Mouse (Mus musculus): Measurements from ENCODE around the gene B230118H07Rik. TPM values are rescaled to one million over a fixed set of nuclear protein-coding genes. Genes with fewer than 3 reads are reported as not detected.

The B230118H07Rik gene
- polyA plus RNA-seq, 1 experiment from 2014 or later = 67.0 TPM

DNA sequence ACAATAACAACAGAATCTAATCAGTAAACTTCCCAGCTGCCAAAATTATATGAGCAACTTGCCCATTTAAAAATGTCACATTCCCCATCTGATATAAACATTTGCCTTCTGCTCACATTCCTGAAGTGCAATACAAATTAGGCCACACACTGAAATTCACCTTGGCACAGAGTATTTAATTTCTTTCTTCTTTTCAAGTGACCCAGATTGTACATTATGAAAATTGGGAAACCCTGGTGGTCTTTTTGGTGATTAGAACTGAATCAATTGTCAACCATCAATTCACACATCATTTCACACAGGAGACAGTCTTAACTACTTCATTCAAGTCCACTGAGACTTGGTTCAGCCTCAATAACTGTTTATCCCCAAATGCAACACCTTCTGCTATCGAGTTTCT lies 68.9 kb downstream of the B230118H07Rik start:
- no peak overlapping the region for H3K4me3 ChIP-seq (ENCODE audit: control insufficient read depth in 1 of 2, insufficient read depth in 1 of 2, low read depth in 1 of 2, low read length in 2 of 2)
- no peak overlapping the region for H3K4me2 ChIP-seq (ENCODE audit: low read length)
- WGBS = 79% methylated on average over 1 of the region's 1 CpGs
- no peaks in the 10 kb centered on the region for H3K27me3 ChIP-seq (ENCODE audit: control insufficient read depth, insufficient read depth, low read length)
- no peaks in the 10 kb centered on the region; the same call in 1 of the 2 replicates for H3K36me3 ChIP-seq (ENCODE audit: control insufficient read depth, insufficient read depth, low read length)
- no peak overlapping the region for H3K27ac ChIP-seq (replicated peaks in 1 of 2; ENCODE audit: control insufficient read depth in 1 of 2, insufficient read depth in 1 of 2, low read depth in 2 of 2, low read length in 2 of 2)
- H3K9ac ChIP-seq (ENCODE audit: low read length) = no peak overlapping the region
- no peaks in the 10 kb centered on the region for H3K9me3 ChIP-seq (ENCODE audit: control insufficient read depth, low read length)
- 0 out of 4 replicates have a peak, but pooled peaks cover 0 to 4% of the 10 kb centered on the region in 2 experiments for H3K4me1 ChIP-seq (ENCODE audit: control insufficient read depth in 2 of 2, insufficient read depth in 2 of 2, low read length in 2 of 2)
- ATAC-seq (ENCODE audit: insufficient number of reproducible peaks, insufficient read depth, low FRiP score, low read depth) = no peak

DNA sequence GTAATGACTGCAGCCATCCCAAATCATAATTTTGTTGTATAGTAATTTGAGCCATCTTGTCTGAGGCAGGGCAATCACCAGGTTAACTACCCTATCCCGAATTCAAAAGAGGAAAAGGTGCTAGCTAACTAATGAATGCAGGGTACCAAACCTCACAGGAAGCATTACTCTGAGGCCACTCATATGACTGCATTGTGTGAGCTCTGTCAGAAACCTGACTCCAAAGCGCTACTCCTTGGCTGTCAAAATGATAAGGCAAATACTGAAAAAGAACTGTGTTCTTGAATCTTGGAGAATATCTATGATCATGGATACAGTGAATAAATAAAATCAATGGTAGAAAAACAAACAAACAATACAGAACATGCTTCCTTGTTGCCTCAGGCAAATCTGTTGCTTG lies 69.3 kb downstream of the B230118H07Rik start:
- Histone ChIP-seq H3K9ac (ENCODE audit: low read length) (no peak overlapping the region), H3K4me3 (ENCODE audit: control insufficient read depth in 1 of 2, insufficient read depth in 1 of 2, low read depth in 1 of 2, low read length in 2 of 2) (no peak overlapping the region), H3K9me3 (ENCODE audit: control insufficient read depth, low read length) (no peaks in the 10 kb centered on the region), H3K4me2 (ENCODE audit: low read length) (no peak overlapping the region), H3K4me1 (ENCODE audit: control insufficient read depth in 2 of 2, insufficient read depth in 2 of 2, low read length in 2 of 2) (0 out of 4 replicates have a peak, but pooled peaks cover 0 to 4% of the 10 kb centered on the region in 2 experiments), H3K36me3 (ENCODE audit: control insufficient read depth, insufficient read depth, low read length) (no peaks in the 10 kb centered on the region; the same call in 1 of the 2 replicates), H3K27me3 (ENCODE audit: control insufficient read depth, insufficient read depth, low read length) (no peaks in the 10 kb centered on the region), H3K27ac (replicated peaks in 1 of 2; ENCODE audit: control insufficient read depth in 1 of 2, insufficient read depth in 1 of 2, low read depth in 2 of 2, low read length in 2 of 2) (no peak overlapping the region)
- no peak for ATAC-seq (ENCODE audit: insufficient number of reproducible peaks, insufficient read depth, low FRiP score, low read depth)
- 78% methylated on average over 2 of the region's 2 CpGs for WGBS

DNA sequence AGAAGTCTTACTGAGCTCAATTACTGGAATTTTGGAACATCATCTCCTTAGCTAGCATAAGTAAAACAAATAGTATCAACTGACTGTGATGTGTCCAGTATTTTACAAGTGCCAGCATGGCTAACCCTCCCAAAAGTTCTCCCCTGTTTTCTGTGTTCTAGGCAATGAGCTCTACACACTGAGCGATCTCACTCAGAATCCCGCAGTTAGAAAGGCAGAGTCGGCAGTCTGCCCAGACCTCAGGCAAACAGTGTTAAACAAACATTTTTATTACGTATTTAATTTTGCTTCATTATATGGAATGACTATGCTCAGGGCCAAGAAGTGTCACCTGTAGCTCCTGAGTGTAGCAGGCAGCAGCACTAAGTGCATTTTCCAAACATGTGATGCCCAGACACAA lies 72.1 kb downstream of the B230118H07Rik start:
- H3K4me3 ChIP-seq (ENCODE audit: control insufficient read depth in 1 of 2, insufficient read depth in 1 of 2, low read depth in 1 of 2, low read length in 2 of 2) = no peak overlapping the region
- no peaks in the 10 kb centered on the region for H3K27me3 ChIP-seq (ENCODE audit: control insufficient read depth, insufficient read depth, low read length)
- H3K4me2 ChIP-seq (ENCODE audit: low read length) = no peak overlapping the region
- WGBS = 87% methylated on average over 4 of the region's 4 CpGs
- H3K9ac ChIP-seq (ENCODE audit: low read length) = no peak overlapping the region
- H3K4me1 ChIP-seq (ENCODE audit: control insufficient read depth in 2 of 2, insufficient read depth in 2 of 2, low read length in 2 of 2) = no peaks in the 10 kb centered on the region
- ATAC-seq (ENCODE audit: insufficient number of reproducible peaks, insufficient read depth, low FRiP score, low read depth) = no peak
- no peak overlapping the region for H3K27ac ChIP-seq (replicated peaks in 1 of 2; ENCODE audit: control insufficient read depth in 1 of 2, insufficient read depth in 1 of 2, low read depth in 2 of 2, low read length in 2 of 2)
- no peaks in the 10 kb centered on the region for H3K36me3 ChIP-seq (ENCODE audit: control insufficient read depth, insufficient read depth, low read length)
- H3K9me3 ChIP-seq (ENCODE audit: control insufficient read depth, low read length) = no peaks in the 10 kb centered on the region

DNA sequence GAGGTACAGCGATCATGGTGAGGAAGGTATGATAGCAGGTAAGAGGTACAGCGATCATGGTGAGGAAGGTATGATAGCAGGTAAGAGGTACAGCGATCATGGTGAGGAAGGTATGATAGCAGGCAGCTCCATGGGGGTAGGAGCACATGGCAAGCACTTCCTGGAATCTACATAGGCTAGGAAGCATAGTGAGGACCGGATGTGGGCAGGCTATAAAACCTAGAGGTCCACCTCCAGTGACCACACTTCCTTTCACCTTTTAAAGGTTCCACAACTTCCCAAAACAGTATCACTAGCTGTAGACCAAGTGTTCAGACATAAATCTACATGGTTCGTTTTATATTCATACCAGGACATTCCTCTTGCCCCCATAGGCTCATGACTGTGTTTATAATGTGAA lies 80.1 kb downstream of the B230118H07Rik start:
- no peaks in the 10 kb centered on the region for H3K9me3 ChIP-seq (ENCODE audit: control insufficient read depth, low read length)
- H3K27ac ChIP-seq (replicated peaks in 1 of 2; ENCODE audit: control insufficient read depth in 1 of 2, insufficient read depth in 1 of 2, low read depth in 2 of 2, low read length in 2 of 2) = no peak overlapping the region
- H3K9ac ChIP-seq (ENCODE audit: low read length) = no peak overlapping the region
- H3K4me2 ChIP-seq (ENCODE audit: low read length) = no peak overlapping the region
- no peaks in the 10 kb centered on the region for H3K4me1 ChIP-seq (ENCODE audit: control insufficient read depth in 2 of 2, insufficient read depth in 2 of 2, low read length in 2 of 2)
- 78% methylated on average over 4 of the region's 5 CpGs for WGBS
- H3K27me3 ChIP-seq (ENCODE audit: control insufficient read depth, insufficient read depth, low read length) = no peaks in the 10 kb centered on the region
- ATAC-seq (ENCODE audit: insufficient number of reproducible peaks, insufficient read depth, low FRiP score, low read depth) = no peak
- H3K36me3 ChIP-seq (ENCODE audit: control insufficient read depth, insufficient read depth, low read length) = no peaks in the 10 kb centered on the region
- no peak overlapping the region for H3K4me3 ChIP-seq (ENCODE audit: control insufficient read depth in 1 of 2, insufficient read depth in 1 of 2, low read depth in 1 of 2, low read length in 2 of 2)

DNA sequence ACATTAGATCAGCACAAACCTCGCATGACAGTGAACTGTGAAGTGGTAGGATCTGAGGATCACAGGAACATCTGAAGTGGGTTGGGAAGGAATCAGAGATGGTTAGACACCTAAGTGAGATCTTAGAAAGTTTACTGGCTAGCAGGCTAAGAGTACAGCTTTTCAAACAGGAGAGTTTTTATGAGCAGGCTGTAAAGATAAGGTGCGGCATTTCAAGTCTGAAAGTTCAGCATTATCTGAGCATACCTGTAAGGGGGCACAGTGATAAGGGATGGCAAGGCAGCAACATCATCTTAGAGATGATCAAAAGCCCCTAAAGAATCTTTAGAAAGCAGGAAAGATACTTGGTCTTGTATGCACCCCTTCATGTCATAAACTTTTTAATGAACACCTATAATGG lies 81.8 kb downstream of the B230118H07Rik start:
- no peak overlapping the region for H3K9ac ChIP-seq (ENCODE audit: low read length)
- no peak overlapping the region for H3K27ac ChIP-seq (replicated peaks in 1 of 2; ENCODE audit: control insufficient read depth in 1 of 2, insufficient read depth in 1 of 2, low read depth in 2 of 2, low read length in 2 of 2)
- H3K4me2 ChIP-seq (ENCODE audit: low read length) = no peak overlapping the region
- H3K4me1 ChIP-seq (ENCODE audit: control insufficient read depth in 2 of 2, insufficient read depth in 2 of 2, low read length in 2 of 2) = no peaks in the 10 kb centered on the region
- H3K27me3 ChIP-seq (ENCODE audit: control insufficient read depth, insufficient read depth, low read length) = no peaks in the 10 kb centered on the region
- H3K36me3 ChIP-seq (ENCODE audit: control insufficient read depth, insufficient read depth, low read length) = no peaks in the 10 kb centered on the region
- 64% methylated on average over 2 of the region's 2 CpGs for WGBS
- no peak overlapping the region for H3K4me3 ChIP-seq (ENCODE audit: control insufficient read depth in 1 of 2, insufficient read depth in 1 of 2, low read depth in 1 of 2, low read length in 2 of 2)
- H3K9me3 ChIP-seq (ENCODE audit: control insufficient read depth, low read length) = no peaks in the 10 kb centered on the region
- ATAC-seq (ENCODE audit: insufficient number of reproducible peaks, insufficient read depth, low FRiP score, low read depth) = no peak

DNA sequence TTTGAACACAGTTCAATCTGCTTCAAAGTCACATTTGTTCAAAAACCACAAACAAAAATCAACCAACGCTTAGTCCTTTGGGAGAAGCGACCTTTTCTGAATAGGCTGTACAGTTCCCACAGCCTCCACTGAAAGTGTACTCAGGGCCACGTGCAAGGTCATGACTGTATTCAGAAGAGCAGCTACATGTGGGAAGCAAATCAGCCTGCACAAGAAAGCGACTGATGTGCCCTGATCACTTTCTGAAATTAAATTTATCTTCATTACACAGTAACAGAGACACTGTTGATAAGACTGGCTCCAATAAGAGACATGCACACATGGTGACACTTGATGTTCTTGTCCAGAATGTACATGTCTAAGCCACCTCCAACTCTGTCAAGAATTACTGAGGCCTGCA lies 85.6 kb downstream of the B230118H07Rik start:
- no peak overlapping the region for H3K27ac ChIP-seq (replicated peaks in 1 of 2; ENCODE audit: control insufficient read depth in 1 of 2, insufficient read depth in 1 of 2, low read depth in 2 of 2, low read length in 2 of 2)
- no peaks in the 10 kb centered on the region for H3K36me3 ChIP-seq (ENCODE audit: control insufficient read depth, insufficient read depth, low read length)
- 87% methylated on average over 4 of the region's 4 CpGs for WGBS
- H3K9ac ChIP-seq (ENCODE audit: low read length) = no peak overlapping the region
- ATAC-seq (ENCODE audit: insufficient number of reproducible peaks, insufficient read depth, low FRiP score, low read depth) = no peak
- H3K4me2 ChIP-seq (ENCODE audit: low read length) = no peak overlapping the region
- no peaks in the 10 kb centered on the region for H3K4me1 ChIP-seq (ENCODE audit: control insufficient read depth in 2 of 2, insufficient read depth in 2 of 2, low read length in 2 of 2)
- no peaks in the 10 kb centered on the region for H3K27me3 ChIP-seq (ENCODE audit: control insufficient read depth, insufficient read depth, low read length)
- H3K9me3 ChIP-seq (ENCODE audit: control insufficient read depth, low read length) = no peaks in the 10 kb centered on the region
- no peak overlapping the region for H3K4me3 ChIP-seq (ENCODE audit: control insufficient read depth in 1 of 2, insufficient read depth in 1 of 2, low read depth in 1 of 2, low read length in 2 of 2)

DNA sequence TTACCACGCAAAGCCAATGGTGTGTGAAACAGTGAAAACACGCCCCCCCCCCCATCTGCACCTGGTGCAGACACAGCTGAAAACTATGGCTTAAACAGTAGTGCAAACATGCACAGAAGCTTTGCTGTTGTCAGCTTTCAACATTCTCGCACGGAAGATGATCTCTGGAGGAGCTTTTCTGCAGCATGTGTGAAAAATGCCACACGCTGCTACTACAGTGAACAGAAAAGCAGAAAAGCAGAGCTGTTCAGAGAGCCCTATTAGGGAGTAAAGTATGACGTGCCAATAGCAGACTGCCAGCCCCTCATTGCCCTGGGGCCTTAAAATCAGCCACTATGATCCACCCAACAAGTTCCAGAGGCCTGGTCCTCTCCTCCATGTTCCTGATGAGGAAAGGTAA lies 86.1 kb downstream of the B230118H07Rik start:
- Histone ChIP-seq H3K27me3 (ENCODE audit: control insufficient read depth, insufficient read depth, low read length) (no peaks in the 10 kb centered on the region), H3K4me3 (ENCODE audit: control insufficient read depth in 1 of 2, insufficient read depth in 1 of 2, low read depth in 1 of 2, low read length in 2 of 2) (no peak overlapping the region), H3K4me1 (ENCODE audit: control insufficient read depth in 2 of 2, insufficient read depth in 2 of 2, low read length in 2 of 2) (no peaks in the 10 kb centered on the region), H3K4me2 (ENCODE audit: low read length) (no peak overlapping the region), H3K9me3 (ENCODE audit: control insufficient read depth, low read length) (no peaks in the 10 kb centered on the region), H3K27ac (replicated peaks in 1 of 2; ENCODE audit: control insufficient read depth in 1 of 2, insufficient read depth in 1 of 2, low read depth in 2 of 2, low read length in 2 of 2) (no peak overlapping the region), H3K36me3 (ENCODE audit: control insufficient read depth, insufficient read depth, low read length) (no peaks in the 10 kb centered on the region), H3K9ac (ENCODE audit: low read length) (no peak overlapping the region)
- no peak for ATAC-seq (ENCODE audit: insufficient number of reproducible peaks, insufficient read depth, low FRiP score, low read depth)
- 79% methylated on average over 6 of the region's 6 CpGs for WGBS

DNA sequence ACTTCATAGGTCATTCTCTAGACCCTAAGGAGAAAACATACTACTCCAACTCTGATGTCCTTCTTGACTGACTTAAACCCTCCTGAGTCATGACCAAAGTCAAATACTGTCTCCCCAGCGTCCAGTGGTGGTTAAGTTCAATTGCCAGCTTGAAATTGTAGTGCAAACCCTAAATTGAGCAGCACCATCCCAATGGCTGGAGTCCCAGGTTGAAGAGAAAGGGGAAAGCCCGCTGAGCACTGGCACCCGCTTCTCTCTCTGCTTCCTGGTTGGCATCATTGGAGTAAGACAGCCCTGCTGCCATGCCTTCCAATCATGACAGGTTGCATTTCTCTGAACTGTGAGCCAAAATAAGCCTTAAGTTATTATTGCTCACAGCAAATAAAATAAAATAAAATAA lies 89.9 kb downstream of the B230118H07Rik start:
- no peak for ATAC-seq (ENCODE audit: insufficient number of reproducible peaks, insufficient read depth, low FRiP score, low read depth)
- H3K4me3 ChIP-seq (ENCODE audit: control insufficient read depth in 1 of 2, insufficient read depth in 1 of 2, low read depth in 1 of 2, low read length in 2 of 2) = no peak overlapping the region

More for the DNA sequence above, 89.9 kb downstream of the B230118H07Rik start:
- Histone ChIP-seq H3K27ac (replicated peaks in 1 of 2; ENCODE audit: control insufficient read depth in 1 of 2, insufficient read depth in 1 of 2, low read depth in 2 of 2, low read length in 2 of 2) (no peak overlapping the region), H3K4me1 (ENCODE audit: control insufficient read depth in 2 of 2, insufficient read depth in 2 of 2, low read length in 2 of 2) (0 out of 4 replicates have a peak, but pooled peaks cover 0 to 6% of the 10 kb centered on the region in 2 experiments), H3K36me3 (ENCODE audit: control insufficient read depth, insufficient read depth, low read length) (no peaks in the 10 kb centered on the region), H3K27me3 (ENCODE audit: control insufficient read depth, insufficient read depth, low read length) (no peaks in the 10 kb centered on the region), H3K9me3 (ENCODE audit: control insufficient read depth, low read length) (no peaks in the 10 kb centered on the region), H3K9ac (ENCODE audit: low read length) (no peak overlapping the region), H3K4me2 (ENCODE audit: low read length) (no peak overlapping the region)
- WGBS = 87% methylated on average over 3 of the region's 3 CpGs
